Mouse (Mus musculus) A20 (cell line): ENCODE results near the gene Blvrb.
"Not testable (repeated sequence)": the region's sequence is repeated elsewhere in the genome, so short reads cannot be mapped to it uniquely, and the experiment has no call there.

Experiments
- DNase-seq: peaks from one replicate; pipeline ENCODE4 v3.0.0-alpha.2; 2011; ENCODE audit warnings: low read depth, low spot score

The Blvrb gene

GRCm38 (mm10) chr7:27480927-27481626, 33.3 kb downstream of the Blvrb start:
- DNase-seq: no peak

GRCm38 (mm10) chr7:27481627-27481969, 33.8 kb downstream of the Blvrb start:
- DNase-seq: peak; percentile 90

GRCm38 (mm10) chr7:27483860-27484259, 36.1 kb downstream of the Blvrb start:
- no peak for DNase-seq

- no peak for DNase-seq
These were observed 38.5 kb downstream of the Blvrb start for GRCm38 (mm10) chr7:27486102-27486769.

GRCm38 (mm10) chr7:27486770-27487697, 39.3 kb downstream of the Blvrb start, which contains the start of gene Sertad1:
Gene Sertad1, plus strand, starts transcription at chr7:27486910.
- DNase-seq: peak; percentile 100

- peak; percentile 74 for DNase-seq
These were observed 40.0 kb downstream of the Blvrb start for GRCm38 (mm10) chr7:27487740-27488268.

GRCm38 (mm10) chr7:27489270-27489869, 41.6 kb downstream of the Blvrb start:
- DNase-seq: no peak

GRCm38 (mm10) chr7:27490227-27490542, 42.4 kb downstream of the Blvrb start:
- no peak for DNase-seq

- peak; percentile 89 for DNase-seq
These were observed 43.0 kb downstream of the Blvrb start for GRCm38 (mm10) chr7:27490543-27491329.

- DNase-seq: no peak
These were observed 44.1 kb downstream of the Blvrb start for GRCm38 (mm10) chr7:27491856-27492255.

- DNase-seq: no peak
These were observed 45.2 kb downstream of the Blvrb start for GRCm38 (mm10) chr7:27493022-27493421.

- no peak for DNase-seq
These were observed 45.7 kb downstream of the Blvrb start for GRCm38 (mm10) chr7:27493450-27493849.

GRCm38 (mm10) chr7:27494659-27495367, 47.0 kb downstream of the Blvrb start:
- DNase-seq: not testable (repeated sequence)

- no peak for DNase-seq
These were observed 51.3 kb downstream of the Blvrb start, which contains the start of gene Prx for GRCm38 (mm10) chr7:27499036-27499435. Gene Prx, plus strand, starts transcription at chr7:27499324.

- no peak for DNase-seq
These were observed 53.8 kb downstream of the Blvrb start for GRCm38 (mm10) chr7:27501620-27502019.

GRCm38 (mm10) chr7:27506765-27507370, 59.1 kb downstream of the Blvrb start:
- peak; percentile 80 for DNase-seq

GRCm38 (mm10) chr7:27507711-27508647, 60.2 kb downstream of the Blvrb start:
- DNase-seq: peak; percentile 99

- DNase-seq: peak; percentile 82
These were observed 60.8 kb downstream of the Blvrb start for GRCm38 (mm10) chr7:27508648-27509005.

GRCm38 (mm10) chr7:27510809-27511208, 63.0 kb downstream of the Blvrb start:
- DNase-seq: no peak
